Mouse (Mus musculus) neural tube, embryonic 11.5 days (tissue): ENCODE data around the gene Slc4a3. TPM values are rescaled to one million over a fixed set of nuclear protein-coding genes. Genes with fewer than 3 reads are reported as not detected.
A peak's percentile ranks its signal among the peaks of the same experiment; 100 is the strongest.

Experiments
- ATAC-seq: fragments of 200-750 bp; cut with Nextera tagmentation; 2 replicates; pipeline ENCODE4 v1.8.0; 2017; ENCODE audit warnings: moderate number of reproducible peaks, mild to moderate bottlenecking, moderate TSS enrichment, moderate library complexity; ENCODE audit not compliant: insufficient read depth, low FRiP score, low TSS enrichment
- DNase-seq: peaks from one replicate; pipeline ENCODE4 v3.0.0-alpha.2; 2015; ENCODE audit warnings: low spot score
- H3K27ac ChIP-seq: fragments of 300-500 bp; sonication (generic); 2 replicates; pipeline ENCODE4 v1.5.1; 2014; ENCODE audit warnings: low read depth, mild to moderate bottlenecking, low read length
- H3K27me3 ChIP-seq: fragments of 300-500 bp; sonication (generic); 2 replicates; pipeline ENCODE4 v1.6.1; 2014; ENCODE audit warnings: mild to moderate bottlenecking, low read length, mixed read lengths; ENCODE audit not compliant: control insufficient read depth, insufficient read depth
- H3K36me3 ChIP-seq: fragments of 300-500 bp; sonication (generic); 2 replicates; pipeline ENCODE4 v1.6.1; 2014; ENCODE audit warnings: mild to moderate bottlenecking, low read length, moderate library complexity, mixed read lengths; ENCODE audit not compliant: control insufficient read depth, insufficient read depth
- H3K4me1 ChIP-seq: fragments of 300-500 bp; sonication (generic); 2 replicates; pipeline ENCODE4 v1.6.1; 2014; ENCODE audit warnings: low read length, mixed read lengths; ENCODE audit not compliant: control insufficient read depth, insufficient read depth
- H3K4me2 ChIP-seq: fragments of 300-500 bp; sonication (generic); 2 replicates; pipeline ENCODE4 v1.6.1; 2014; ENCODE audit warnings: low read depth, mild to moderate bottlenecking, moderate library complexity
- H3K4me3 ChIP-seq: fragments of 300-500 bp; sonication (generic); 2 replicates; pipeline ENCODE4 v1.5.1; 2014; ENCODE audit warnings: low read depth, low read length
- H3K9ac ChIP-seq: fragments of 300-500 bp; sonication (generic); 2 replicates; pipeline ENCODE4 v1.6.1; 2014; ENCODE audit warnings: mild to moderate bottlenecking, low read length
- H3K9me3 ChIP-seq: fragments of 300-500 bp; sonication (generic); 2 replicates; pipeline ENCODE4 v1.6.1; 2016; ENCODE audit warnings: low read length; ENCODE audit not compliant: control insufficient read depth
- WGBS: fragments of 180-500 bp; shearing (Covaris S2); extraction: QIAGEN DNeasy Blood & Tissue Kit; methylation state at CpG from one replicate; pipeline ENCODE4 v1.1.7; 2014; 5-methylcytosine and 5-hydroxymethylcytosine counted together
- polyA plus RNA-seq: library from polyadenylated mRNA; unstranded; fragments of >200 nt; fragmentation: Nextera tagmentation; extraction: Ambion mirVana; gene quantifications from 2 replicates; pipeline ENCODE4 v1.2.1, GENCODE M21; 2014

The Slc4a3 gene
- polyA plus RNA-seq, 1 experiment from 2014 or later = 8.6 TPM

DNA sequence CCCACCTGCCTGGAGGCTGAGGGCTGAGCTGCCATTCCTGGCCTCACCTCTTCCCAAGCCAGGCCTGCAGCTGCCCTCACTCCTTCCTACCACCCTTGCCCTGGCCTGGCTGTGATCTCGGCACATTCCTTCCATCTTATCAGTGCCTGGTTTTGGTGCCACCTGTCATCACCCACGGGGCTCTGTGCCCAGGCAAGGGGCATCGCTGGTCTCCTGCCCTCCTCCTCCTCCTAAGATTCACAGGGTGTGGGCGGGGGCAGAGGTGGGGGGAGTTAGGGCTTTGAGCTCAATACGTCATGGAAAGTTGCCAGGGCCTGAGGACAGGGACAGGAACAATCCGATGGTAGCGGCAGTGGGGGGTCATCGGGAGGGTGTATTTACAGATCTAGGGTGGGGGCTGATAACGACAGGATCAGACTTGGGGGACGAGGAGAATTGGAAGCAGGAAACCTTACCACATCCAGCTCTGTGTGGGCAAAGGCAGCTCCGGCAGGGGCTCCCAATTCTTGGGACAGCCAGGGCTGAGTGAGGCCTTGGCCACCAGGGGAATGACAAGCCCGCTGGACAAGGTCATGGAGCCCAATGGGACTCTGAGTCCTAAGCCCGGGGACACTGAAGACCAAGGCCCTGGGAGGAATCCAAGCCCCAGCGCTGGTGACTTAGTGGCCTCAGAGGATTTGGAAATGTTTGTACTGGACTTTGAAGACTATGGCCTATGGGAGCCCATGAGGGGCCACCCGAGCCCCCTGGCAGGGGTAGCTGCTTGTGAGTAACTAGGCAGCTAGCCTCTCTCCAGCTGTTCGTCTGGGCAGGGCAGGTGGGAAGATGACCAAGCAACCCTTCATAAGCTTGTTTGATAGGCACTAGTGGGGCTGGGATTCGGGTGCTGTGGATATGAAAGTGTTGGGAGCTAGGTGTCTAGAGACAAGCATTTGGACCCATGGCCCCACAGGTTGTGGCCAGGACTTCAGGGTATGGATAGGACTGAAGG, 3.5 kb downstream of the Slc4a3 start:
- no peak overlapping the region for H3K4me2 ChIP-seq
- H3K36me3 ChIP-seq = peaks cover 8% of the 10 kb centered on the region
- H3K27ac ChIP-seq = no peak overlapping the region
- no peaks in the 10 kb centered on the region for H3K27me3 ChIP-seq
- ATAC-seq (no peak), DNase-seq (no peak)
- 87% methylated on average over 17 of the region's 17 CpGs for WGBS
- peaks cover 9% of the 10 kb centered on the region; the same call in 1 of the 2 replicates for H3K4me1 ChIP-seq
- H3K4me3 ChIP-seq = no peak overlapping the region
- no peaks in the 10 kb centered on the region for H3K9me3 ChIP-seq
- no peak overlapping the region for H3K9ac ChIP-seq

DNA sequence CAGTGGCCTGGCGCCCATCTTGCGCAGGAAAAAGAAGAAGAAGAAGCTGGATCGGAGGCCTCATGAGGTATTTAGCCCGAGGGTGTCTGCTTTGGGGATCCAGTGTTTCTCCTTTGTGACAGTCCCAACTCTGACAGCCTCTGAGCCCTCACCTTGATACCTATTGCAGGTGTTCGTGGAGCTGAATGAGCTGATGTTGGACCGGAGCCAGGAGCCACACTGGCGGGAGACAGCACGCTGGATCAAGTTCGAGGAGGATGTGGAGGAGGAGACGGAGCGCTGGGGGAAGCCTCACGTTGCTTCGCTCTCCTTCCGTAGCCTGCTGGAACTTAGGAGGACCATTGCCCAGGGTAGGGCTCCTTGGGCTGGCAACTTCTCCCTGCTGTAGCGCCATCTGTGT, 4.5 kb downstream of the Slc4a3 start:
- Histone ChIP-seq H3K9me3 (no peaks in the 10 kb centered on the region), H3K27me3 (no peaks in the 10 kb centered on the region), H3K4me3 (no peak overlapping the region), H3K9ac (no peak overlapping the region), H3K4me2 (no peak overlapping the region), H3K4me1 (peaks cover 9% of the 10 kb centered on the region; the same call in 1 of the 2 replicates), H3K36me3 (peaks cover 8% of the 10 kb centered on the region), H3K27ac (no peak overlapping the region)
- ATAC-seq (no peak), DNase-seq (no peak)
- 94% methylated on average over 15 of the region's 15 CpGs for WGBS

DNA sequence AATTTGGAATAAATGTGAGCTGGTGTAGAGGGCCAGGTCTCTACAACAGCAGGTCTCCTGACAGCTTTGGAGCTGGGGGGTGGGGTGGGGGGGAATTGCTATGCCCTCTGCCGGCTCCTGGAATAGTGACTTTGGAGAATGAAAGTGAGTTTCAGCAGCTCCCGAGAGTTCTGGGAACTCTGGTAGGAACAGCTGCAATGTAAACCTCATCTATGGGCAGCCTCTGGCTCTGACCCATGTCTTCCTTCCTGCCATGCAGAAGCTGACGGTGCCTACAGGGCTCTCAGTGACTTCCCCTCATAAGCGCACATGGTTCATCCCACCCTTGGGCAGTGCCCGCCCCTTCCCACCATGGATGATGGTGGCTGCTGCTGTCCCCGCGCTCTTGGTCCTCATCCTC, 9.6 kb downstream of the Slc4a3 start:
- no peaks in the 10 kb centered on the region for H3K9me3 ChIP-seq
- no peak for DNase-seq
- ATAC-seq = no peak
- no peaks in the 10 kb centered on the region for H3K27me3 ChIP-seq
- no peak overlapping the region for H3K4me3 ChIP-seq
- peaks cover 7% of the 10 kb centered on the region for H3K36me3 ChIP-seq
- H3K27ac ChIP-seq = no peak overlapping the region
- H3K9ac ChIP-seq = no peak overlapping the region
- peaks cover 6% of the 10 kb centered on the region; the same call in 1 of the 2 replicates for H3K4me1 ChIP-seq
- H3K4me2 ChIP-seq = no peak overlapping the region
- 94% methylated on average over 7 of the region's 7 CpGs for WGBS

DNA sequence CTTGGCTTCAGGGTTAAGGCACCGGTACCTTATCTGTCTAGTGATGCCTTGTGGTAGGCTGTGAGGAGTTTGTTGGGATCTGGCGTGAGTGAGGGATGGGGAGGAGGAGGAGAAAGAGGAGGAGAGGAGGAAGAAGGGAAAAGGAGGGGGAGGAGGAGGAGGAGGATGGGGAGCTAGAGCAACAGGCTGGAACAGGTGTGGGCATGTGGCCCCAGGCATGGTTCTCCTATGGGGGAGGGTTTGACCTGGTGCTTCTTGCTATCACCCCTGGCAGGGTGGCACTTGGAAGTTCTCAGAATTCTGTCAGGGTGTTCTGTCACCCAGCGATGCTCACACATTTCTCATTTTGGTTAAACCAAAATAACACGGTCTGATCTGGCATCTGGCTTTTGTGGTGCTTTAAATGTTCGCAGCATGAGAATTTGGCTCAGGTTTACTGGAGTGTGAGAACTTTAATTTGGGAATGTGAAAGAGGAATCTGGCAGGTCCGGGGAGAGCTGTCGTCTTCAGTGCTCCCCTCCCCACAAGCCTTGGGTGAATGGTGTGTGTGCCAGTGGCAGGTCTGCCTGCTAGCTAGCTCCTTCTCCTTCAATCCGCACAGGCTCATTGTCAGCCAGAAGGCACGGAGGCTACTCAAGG, 10.2 kb downstream of the Slc4a3 start:
- H3K4me3 ChIP-seq = no peak overlapping the region
- ATAC-seq = no peak
- no peak overlapping the region for H3K4me2 ChIP-seq
- 90% methylated on average over 9 of the region's 9 CpGs for WGBS
- H3K27ac ChIP-seq = no peak overlapping the region
- H3K27me3 ChIP-seq = no peaks in the 10 kb centered on the region
- H3K36me3 ChIP-seq = peaks cover 2% of the 10 kb centered on the region; the same call in 1 of the 2 replicates
- H3K9ac ChIP-seq = no peak overlapping the region
- H3K9me3 ChIP-seq = no peaks in the 10 kb centered on the region
- peaks cover 6% of the 10 kb centered on the region; the same call in 1 of the 2 replicates for H3K4me1 ChIP-seq
- DNase-seq = no peak

DNA sequence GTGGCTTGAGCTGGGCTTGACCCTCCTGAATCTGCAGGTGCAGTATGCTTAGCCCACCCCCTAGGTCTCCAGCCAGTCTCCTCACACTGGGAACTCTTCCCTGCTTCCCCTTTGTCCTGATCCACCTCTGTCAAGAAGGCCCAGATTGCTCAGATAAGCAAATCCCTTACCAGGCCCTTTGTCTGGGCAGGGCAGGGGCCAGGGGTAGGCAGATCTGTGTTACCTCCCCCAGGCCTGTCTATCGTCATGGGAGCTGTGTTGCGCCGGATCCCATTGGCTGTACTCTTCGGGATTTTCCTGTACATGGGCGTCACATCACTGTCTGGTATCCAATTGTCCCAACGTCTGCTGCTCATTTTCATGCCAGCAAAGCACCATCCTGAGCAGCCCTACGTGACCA, 11.0 kb downstream of the Slc4a3 start:
- H3K4me2 ChIP-seq = no peak overlapping the region
- DNase-seq (no peak), ATAC-seq (no peak)
- H3K36me3 ChIP-seq = no peaks in the 10 kb centered on the region
- H3K4me1 ChIP-seq = peaks cover 6% of the 10 kb centered on the region; the same call in 1 of the 2 replicates
- H3K27ac ChIP-seq = no peak overlapping the region
- H3K27me3 ChIP-seq = no peaks in the 10 kb centered on the region
- no peak overlapping the region for H3K9ac ChIP-seq
- no peaks in the 10 kb centered on the region for H3K9me3 ChIP-seq
- H3K4me3 ChIP-seq = no peak overlapping the region
- WGBS = 90% methylated on average over 7 of the region's 7 CpGs

DNA sequence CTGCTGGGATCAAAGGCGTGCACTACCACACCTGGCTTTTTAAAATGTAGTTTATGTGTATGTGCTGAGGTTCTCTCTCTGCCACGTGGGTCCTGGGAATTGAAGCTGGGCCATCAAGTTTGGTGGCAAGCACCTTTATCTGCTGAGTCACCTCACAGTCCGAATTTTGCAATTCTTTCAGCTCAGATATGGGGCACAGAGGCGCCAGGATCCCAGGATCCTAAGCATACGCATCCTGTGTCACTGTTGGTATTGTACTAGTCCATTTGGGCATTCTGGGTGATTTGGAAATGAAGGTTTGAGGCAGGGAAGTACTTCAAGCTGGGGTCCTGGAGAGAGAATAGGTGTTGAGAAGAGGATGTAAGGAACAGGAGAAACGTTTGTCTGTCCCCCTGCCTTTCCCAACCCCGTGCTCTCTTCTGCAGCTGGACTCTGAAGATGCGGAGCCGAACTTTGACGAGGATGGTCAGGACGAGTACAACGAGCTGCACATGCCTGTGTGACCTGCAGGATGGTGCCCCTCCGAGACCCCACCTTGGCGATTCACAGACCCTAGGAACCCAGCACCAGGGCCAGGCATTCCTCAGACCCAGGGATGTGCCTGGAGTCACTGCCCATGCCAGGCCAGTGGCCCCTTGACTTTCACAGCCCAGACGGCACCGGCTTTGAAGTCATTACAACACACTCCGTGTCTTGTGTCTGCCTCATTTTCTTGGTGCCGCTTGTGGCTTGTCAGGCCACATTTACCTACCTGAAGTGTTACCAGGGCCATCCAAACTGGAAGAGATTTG, 12.5 kb downstream of the Slc4a3 start:
- no peak for DNase-seq
- Histone ChIP-seq H3K27me3 (no peaks in the 10 kb centered on the region), H3K36me3 (no peaks in the 10 kb centered on the region), H3K27ac (no peak overlapping the region), H3K4me1 (peaks cover 6% of the 10 kb centered on the region; the same call in 1 of the 2 replicates), H3K4me2 (no peak overlapping the region), H3K9ac (no peak overlapping the region), H3K9me3 (no peaks in the 10 kb centered on the region), H3K4me3 (no peak overlapping the region)
- 87% methylated on average over 18 of the region's 18 CpGs for WGBS
- ATAC-seq = no peak

DNA sequence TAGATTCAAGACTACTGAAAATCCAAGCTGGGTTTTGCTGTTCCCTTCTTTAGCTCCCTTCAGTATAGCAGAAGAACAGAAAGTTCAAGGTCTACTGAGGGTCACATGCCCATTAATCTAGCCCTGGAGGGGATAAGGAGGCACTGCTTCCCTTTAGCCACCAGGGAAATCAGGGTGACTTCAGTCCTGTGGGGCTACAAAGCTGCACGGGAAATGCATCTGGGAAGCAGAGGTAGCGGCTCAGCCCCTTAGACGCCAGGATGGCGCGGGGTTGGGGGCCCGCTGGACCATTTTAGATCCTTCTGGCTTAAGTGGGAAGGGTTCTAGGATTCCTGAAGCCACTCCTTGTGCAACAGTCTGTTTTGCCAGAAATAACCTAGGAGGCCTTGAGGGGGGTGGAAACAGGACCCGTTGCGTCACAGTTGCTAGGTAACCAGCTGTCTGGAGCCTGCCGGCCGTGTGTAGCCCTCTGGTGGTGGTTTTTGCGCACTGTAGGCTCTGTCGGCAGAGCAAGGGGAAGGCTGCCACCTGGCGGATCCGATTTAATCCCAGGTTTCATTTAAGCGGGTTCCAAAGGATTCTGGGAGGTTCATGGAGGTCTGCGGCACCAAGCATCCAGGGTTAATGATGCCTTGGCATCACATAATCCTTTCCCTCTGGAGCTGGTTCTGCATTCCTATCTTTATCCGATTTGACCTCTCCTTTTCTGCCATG, 13.3 kb downstream of the Slc4a3 start:
- ATAC-seq = peak; percentile 93
- WGBS = 11% methylated on average over 17 of the region's 17 CpGs
- H3K9ac ChIP-seq = no peak overlapping the region; the same call in 1 of the 2 replicates

More for the DNA sequence above, 13.3 kb downstream of the Slc4a3 start:
- H3K36me3 ChIP-seq = no peaks in the 10 kb centered on the region
- H3K27ac ChIP-seq = no peak overlapping the region
- no peaks in the 10 kb centered on the region for H3K27me3 ChIP-seq
- peak; percentile 95 for DNase-seq
- peak overlapping the region; percentile 24 for H3K4me2 ChIP-seq
- H3K4me1 ChIP-seq = peaks cover 6% of the 10 kb centered on the region; the same call in 1 of the 2 replicates
- no peaks in the 10 kb centered on the region for H3K9me3 ChIP-seq
- no peak overlapping the region for H3K4me3 ChIP-seq
